Mouse (Mus musculus) myocyte (in vitro differentiated cells): Measurements from ENCODE around the gene Rnf11. TPM values are rescaled to one million over a fixed set of nuclear protein-coding genes. Genes with fewer than 3 reads are reported as not detected.

Experiments used
- H3K27me3 ChIP-seq: one replicate; pipeline ENCODE4 v1.6.1; 2011; ENCODE audit not compliant: control insufficient read depth, insufficient read depth, insufficient read length
- H3K36me3 ChIP-seq: one replicate; pipeline ENCODE4 v1.6.1; 2011; ENCODE audit not compliant: control insufficient read depth, insufficient read depth
- H3K4me2 ChIP-seq: one replicate; pipeline ENCODE4 v1.6.1; 2011; ENCODE audit warnings: low read depth, control low read depth
- H3K4me3 ChIP-seq: one replicate; pipeline ENCODE4 v1.5.1; 2011; ENCODE audit warnings: mild to moderate bottlenecking, control low read depth, moderate library complexity
- H3K79me2 ChIP-seq: one replicate; pipeline ENCODE4 v1.6.1; 2011; ENCODE audit not compliant: control insufficient read depth, insufficient read depth
- H3ac ChIP-seq: one replicate; pipeline ENCODE4 v1.6.1; 2011; ENCODE audit not compliant: control insufficient read depth, insufficient read length
- CEBPB ChIP-seq: IDR thresholded peaks from 2 replicates; pipeline ENCODE4 v1.6.1; 2011; ENCODE audit warnings: mild to moderate bottlenecking, moderate library complexity; ENCODE audit not compliant: poor library complexity, insufficient read depth, severe bottlenecking
- E2F4 ChIP-seq: IDR thresholded peaks from one replicate; pipeline ENCODE4 v1.6.1; 2011; ENCODE audit warnings: mild to moderate bottlenecking, control low read depth, moderate library complexity; ENCODE audit not compliant: insufficient read depth
- MAX ChIP-seq: IDR thresholded peaks from one replicate; pipeline ENCODE4 v1.6.1; 2011; ENCODE audit warnings: low read depth, mild to moderate bottlenecking, control low read depth
- MYOD1 ChIP-seq, 3 experiments: IDR thresholded peaks; one replicate each; pipeline ENCODE4 v1.6.1; 2011; ENCODE audit warnings: control low read depth in 2 of 3, low read depth in 2 of 3, mild to moderate bottlenecking in 2 of 3, moderate library complexity in 1 of 3; ENCODE audit not compliant: insufficient read length in 2 of 3, control insufficient read depth in 1 of 3
- MYOG ChIP-seq, 3 experiments: IDR thresholded peaks; one replicate each; pipeline ENCODE4 v1.6.1; 2011; ENCODE audit warnings: control low read depth in 2 of 3, low read depth in 2 of 3, mild to moderate bottlenecking in 2 of 3; ENCODE audit not compliant: insufficient read length in 2 of 3, control insufficient read depth in 1 of 3, insufficient read depth in 1 of 3
- POLR2A ChIP-seq: IDR thresholded peaks from one replicate; pipeline ENCODE4 v1.6.1; 2011; ENCODE audit warnings: low read depth, mild to moderate bottlenecking, control low read depth, moderate library complexity; ENCODE audit not compliant: insufficient read length
- POLR2AphosphoS2 ChIP-seq: IDR thresholded peaks from one replicate; pipeline ENCODE4 v1.6.1; 2011; ENCODE audit warnings: low read depth, control low read depth; ENCODE audit not compliant: insufficient read length
- REST ChIP-seq: IDR thresholded peaks from one replicate; pipeline ENCODE4 v1.6.1; 2011; ENCODE audit warnings: mild to moderate bottlenecking, control low read depth, moderate library complexity; ENCODE audit not compliant: insufficient read depth, insufficient read length
- SRF ChIP-seq: IDR thresholded peaks from one replicate; pipeline ENCODE4 v1.6.1; 2011; ENCODE audit warnings: low read depth; ENCODE audit not compliant: control insufficient read depth, insufficient read length
- TCF12 ChIP-seq: IDR thresholded peaks from one replicate; pipeline ENCODE4 v1.6.1; 2011; ENCODE audit warnings: mild to moderate bottlenecking, control low read depth; ENCODE audit not compliant: poor library complexity, insufficient read depth, severe bottlenecking
- TCF3 ChIP-seq: IDR thresholded peaks from one replicate; pipeline ENCODE4 v1.6.1; 2011; ENCODE audit warnings: low read depth, control low read depth; ENCODE audit not compliant: insufficient read length
- USF1 ChIP-seq: IDR thresholded peaks from one replicate; pipeline ENCODE4 v1.6.1; 2011; ENCODE audit warnings: low read depth, mild to moderate bottlenecking, control low read depth, moderate library complexity
- polyA plus RNA-seq: library from polyadenylated mRNA; unstranded; fragments of >200 nt; fragmentation: generic; extraction: Trizol; gene quantifications from one replicate; pipeline ENCODE4 v1.2.1, GENCODE M21; 2012; ENCODE audit warnings: missing spikeins

The Rnf11 gene
- polyA plus RNA-seq, 1 experiment: 127 TPM

- Histone ChIP-seq H3K4me2 (no peak overlapping the region), H3ac (no peak overlapping the region), H3K27me3 (no peaks in the 10 kb centered on the region), H3K4me3 (no peak overlapping the region), H3K36me3 (peaks cover 5% of the 10 kb centered on the region), H3K79me2 (peaks cover 100% of the 10 kb centered on the region)
- no peak for TF ChIP-seq CEBPB
- TF ChIP-seq MYOG (IDR thresholded peaks at IDR 0.05; ENCODE audit: control insufficient read depth in 1 of 3, insufficient read depth in 1 of 3, insufficient read length in 2 of 3, low read depth in 2 of 3): no peak
- TF ChIP-seq POLR2AphosphoS2: no peak
- no peak for TF ChIP-seq SRF
Measured at GRCm38 (mm10) chr4:109467687-109468086, 16.8 kb downstream of the Rnf11 start.

DNA sequence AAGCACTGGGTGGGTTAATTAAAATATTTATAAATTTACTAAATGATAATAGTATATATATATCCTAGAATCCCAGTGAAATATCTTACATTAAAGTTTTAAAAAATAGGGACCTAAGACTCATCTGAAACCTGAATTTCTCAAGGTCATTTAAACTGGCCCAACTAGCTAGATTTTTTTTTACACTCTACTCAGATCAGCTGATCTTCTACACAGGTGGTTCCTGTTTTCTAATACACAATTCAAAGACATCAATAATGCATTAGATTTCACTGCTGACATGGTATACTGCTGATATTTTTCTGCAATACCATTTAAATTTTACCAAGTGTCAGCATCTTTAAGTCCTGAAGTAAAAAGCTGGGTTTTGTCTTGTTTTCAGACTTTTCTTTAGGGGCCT lies 20.6 kb downstream of the Rnf11 start:
- peaks cover 97% of the 10 kb centered on the region for H3K79me2 ChIP-seq
- H3K4me2 ChIP-seq: no peak overlapping the region
- H3K27me3 ChIP-seq: no peaks in the 10 kb centered on the region
- no peak overlapping the region for H3K4me3 ChIP-seq
- H3K36me3 ChIP-seq: no peaks in the 10 kb centered on the region
- H3ac ChIP-seq: no peak overlapping the region
- no peak for TF ChIP-seq TCF3
- TF ChIP-seq USF1: no peak
- TF ChIP-seq REST: no peak
- TF ChIP-seq SRF: no peak
- TF ChIP-seq MAX: no peak
- TF ChIP-seq E2F4: no peak
- no peak for TF ChIP-seq POLR2A
- TF ChIP-seq CEBPB: no peak

DNA sequence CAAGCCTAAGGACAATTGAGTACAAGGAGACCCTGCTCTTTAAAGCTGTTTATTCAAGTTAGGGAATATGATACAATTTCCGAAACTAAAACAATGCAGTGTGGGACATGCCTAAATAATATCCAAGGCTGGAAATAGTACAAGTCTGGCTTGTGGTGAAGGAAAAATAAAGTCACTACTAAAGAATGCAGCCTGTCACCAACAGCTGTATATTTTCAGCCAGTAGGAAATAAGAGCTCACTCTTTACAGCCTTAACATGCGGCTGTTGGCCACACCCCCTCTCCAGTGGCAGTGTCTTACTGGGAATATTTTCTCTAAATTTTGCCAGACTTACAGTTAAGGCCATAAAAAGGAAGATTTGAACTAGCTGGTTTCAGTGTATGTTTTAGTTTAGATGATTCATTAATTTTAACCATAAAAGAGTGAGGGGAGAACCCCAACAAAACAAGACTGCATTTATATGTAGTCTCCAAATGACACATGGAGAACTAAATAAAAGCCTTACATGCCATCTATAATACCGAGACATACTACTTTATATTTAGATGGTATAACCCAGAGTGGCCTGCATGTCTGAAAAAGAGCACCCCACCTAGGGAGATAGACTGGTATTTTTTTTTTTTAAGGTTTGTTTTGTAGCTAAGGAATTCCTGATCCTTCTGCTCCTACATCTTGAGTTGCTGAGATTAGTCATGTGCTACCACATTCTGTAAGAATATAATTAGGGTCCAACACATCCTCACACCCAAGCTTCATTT lies 23.9 kb downstream of the Rnf11 start:
- Histone ChIP-seq H3ac (no peak overlapping the region), H3K4me2 (peak overlapping the region; percentile 93), H3K4me3 (no peak overlapping the region), H3K79me2 (peaks cover 95% of the 10 kb centered on the region), H3K36me3 (peaks cover 4% of the 10 kb centered on the region), H3K27me3 (no peaks in the 10 kb centered on the region)
- no peak for TF ChIP-seq E2F4
- peak in 2 of 3 experiments; percentile 42 to 66 for TF ChIP-seq MYOD1 (IDR thresholded peaks at IDR 0.05; ENCODE audit: control insufficient read depth in 1 of 3, insufficient read length in 2 of 3, low read depth in 2 of 3)
- TF ChIP-seq MYOG (IDR thresholded peaks at IDR 0.05; ENCODE audit: control insufficient read depth in 1 of 3, insufficient read depth in 1 of 3, insufficient read length in 2 of 3, low read depth in 2 of 3): peak in 2 of 3 experiments; percentile 34 to 59
- TF ChIP-seq CEBPB: no peak
- no peak for TF ChIP-seq MAX
- no peak for TF ChIP-seq POLR2A

DNA sequence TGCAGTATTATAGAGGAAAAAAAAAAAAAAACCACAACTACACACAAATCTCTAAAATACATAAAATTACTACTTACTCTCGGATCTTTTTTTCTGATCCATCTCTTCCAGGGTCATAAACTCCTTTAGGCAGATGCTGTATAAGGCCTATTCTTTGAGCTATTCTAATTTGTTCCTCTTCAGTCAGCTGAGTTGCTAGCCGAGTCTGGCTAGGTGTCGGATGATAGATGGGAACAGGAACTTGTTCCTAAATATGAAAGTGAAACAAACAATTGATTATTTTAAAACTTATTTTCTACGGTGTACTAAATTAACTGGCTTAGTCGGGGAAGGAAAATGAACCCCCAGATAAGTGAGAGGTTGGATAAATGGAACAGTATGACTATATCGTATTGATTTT lies 27.7 kb downstream of the Rnf11 start:
- H3K27me3 ChIP-seq: no peaks in the 10 kb centered on the region
- H3K79me2 ChIP-seq: peaks cover 81% of the 10 kb centered on the region
- TF ChIP-seq SRF: no peak
- TF ChIP-seq E2F4: no peak
- no peak for TF ChIP-seq USF1
- TF ChIP-seq TCF3: no peak
- TF ChIP-seq MYOD1 (IDR thresholded peaks at IDR 0.05; ENCODE audit: control insufficient read depth in 1 of 3, insufficient read length in 2 of 3, low read depth in 2 of 3): no peak
- TF ChIP-seq MYOG (IDR thresholded peaks at IDR 0.05; ENCODE audit: control insufficient read depth in 1 of 3, insufficient read depth in 1 of 3, insufficient read length in 2 of 3, low read depth in 2 of 3): no peak
- no peak for TF ChIP-seq TCF12
- no peak for TF ChIP-seq POLR2A
- TF ChIP-seq CEBPB: no peak
- no peak for TF ChIP-seq REST
- no peak for TF ChIP-seq POLR2AphosphoS2
- no peak for TF ChIP-seq MAX
- no peak overlapping the region for H3ac ChIP-seq
- H3K36me3 ChIP-seq: peaks cover 35% of the 10 kb centered on the region
- no peak overlapping the region for H3K4me2 ChIP-seq
- H3K4me3 ChIP-seq: no peak overlapping the region

DNA sequence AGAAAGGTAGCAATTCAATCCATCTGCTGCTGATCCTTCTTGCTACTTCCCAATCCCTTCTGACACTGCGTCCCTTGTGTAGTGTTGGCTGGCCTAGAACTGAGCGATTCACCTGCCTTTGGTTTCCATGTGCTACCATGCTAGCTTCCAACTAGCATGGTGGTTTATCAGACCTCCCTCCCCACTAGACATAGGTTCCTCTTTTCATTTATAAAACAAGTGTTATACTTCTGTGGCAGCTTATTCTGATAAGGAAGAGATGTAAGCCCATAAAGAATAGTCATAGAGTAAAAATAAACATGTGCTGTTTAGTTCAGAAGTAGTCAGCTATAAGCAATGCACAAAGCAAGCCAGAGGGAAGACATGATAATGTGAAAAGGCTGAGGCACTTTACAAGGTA lies 36.0 kb downstream of the Rnf11 start:
- TF ChIP-seq E2F4: no peak
- TF ChIP-seq USF1: no peak
- TF ChIP-seq MAX: no peak
- TF ChIP-seq MYOG (IDR thresholded peaks at IDR 0.05; ENCODE audit: control insufficient read depth in 1 of 3, insufficient read depth in 1 of 3, insufficient read length in 2 of 3, low read depth in 2 of 3): no peak
- no peak for TF ChIP-seq POLR2AphosphoS2
- TF ChIP-seq REST: no peak
- TF ChIP-seq POLR2A: no peak
- TF ChIP-seq SRF: no peak
- no peak for TF ChIP-seq TCF3
- TF ChIP-seq MYOD1 (IDR thresholded peaks at IDR 0.05; ENCODE audit: control insufficient read depth in 1 of 3, insufficient read length in 2 of 3, low read depth in 2 of 3): no peak
- no peak for TF ChIP-seq TCF12
- TF ChIP-seq CEBPB: no peak
- H3K79me2 ChIP-seq: peaks cover 14% of the 10 kb centered on the region
- H3ac ChIP-seq: no peak overlapping the region
- peaks cover 51% of the 10 kb centered on the region for H3K36me3 ChIP-seq
- H3K4me3 ChIP-seq: no peak overlapping the region
- H3K27me3 ChIP-seq: no peaks in the 10 kb centered on the region
- H3K4me2 ChIP-seq: no peak overlapping the region
